Mouse (Mus musculus) heart, adult 2 months (tissue): ENCODE results near the gene Smim20.

ENCODE experiments used
- CTCF ChIP-seq: fragments of 200-600 bp; IDR thresholded peaks from 2 replicates; pipeline ENCODE4 v1.8.1; 2022; ENCODE audit warnings: antibody characterized with exemption, mild to moderate bottlenecking, moderate library complexity
- EP300 ChIP-seq: fragments of 200-500 bp; IDR thresholded peaks from 2 replicates; pipeline ENCODE4 v1.6.1; 2011; ENCODE audit warnings: low read depth, low read length, control low read depth; ENCODE audit not compliant: insufficient read depth
- POLR2A ChIP-seq: fragments of 200-500 bp; IDR thresholded peaks from 2 replicates; pipeline ENCODE4 v1.6.1; 2011; ENCODE audit warnings: mild to moderate bottlenecking, low read depth, low read length, control low read depth; ENCODE audit not compliant: insufficient read depth

DNA sequence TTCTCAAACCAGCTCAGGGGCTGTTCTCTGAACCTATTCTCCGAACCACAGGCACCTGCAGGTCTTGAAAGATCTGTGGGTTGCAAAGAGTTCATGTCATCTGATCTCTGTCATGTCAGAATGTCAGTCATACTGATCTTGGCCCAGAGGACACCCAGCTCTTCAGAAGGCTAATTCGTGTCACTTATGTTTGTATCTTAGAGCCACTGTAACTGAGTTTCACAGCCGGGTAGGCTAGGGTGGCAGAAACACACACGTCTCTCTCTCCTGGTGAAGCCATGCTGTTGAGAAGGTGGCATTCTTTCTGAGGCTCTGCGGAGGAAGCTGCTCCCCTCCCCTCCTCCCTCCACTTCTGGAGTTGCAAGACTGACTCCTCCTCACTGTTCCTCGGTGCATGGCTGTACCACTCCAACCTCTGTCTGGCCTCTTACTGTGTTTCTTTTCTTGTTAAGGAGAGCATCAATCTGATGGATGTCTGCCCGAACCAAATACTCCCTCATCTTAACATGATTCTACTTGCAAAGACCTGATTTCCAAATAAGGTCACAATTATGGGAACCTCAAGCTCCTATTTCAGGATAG is 51.1 kb downstream of the Smim20 start:
- TF ChIP-seq CTCF (no peak), EP300 (no peak), POLR2A (no peak)
